Mouse (Mus musculus) kidney, embryonic 16.5 days (tissue): ENCODE data around the gene Mcat. TPM values are rescaled to one million over a fixed set of nuclear protein-coding genes. Genes with fewer than 3 reads are reported as not detected.
A peak's percentile ranks its signal among the peaks of the same experiment; 100 is the strongest.

Experiments
- ATAC-seq: fragments of 200-750 bp; cut with Nextera tagmentation; 2 replicates; pipeline ENCODE4 v1.8.0; 2017; ENCODE audit warnings: moderate TSS enrichment; ENCODE audit not compliant: low FRiP score, low TSS enrichment
- H3K27ac ChIP-seq: fragments of 300-500 bp; sonication (generic); 2 replicates; pipeline ENCODE4 v1.5.1; 2014; ENCODE audit warnings: low read length
- H3K27me3 ChIP-seq: fragments of 300-500 bp; sonication (generic); 2 replicates; pipeline ENCODE4 v1.6.1; 2014; ENCODE audit warnings: low read length, control low read depth, mixed read lengths; ENCODE audit not compliant: insufficient read depth
- H3K36me3 ChIP-seq: fragments of 300-500 bp; sonication (generic); 2 replicates; pipeline ENCODE4 v1.6.1; 2014; ENCODE audit warnings: low read length, control low read depth, mixed read lengths; ENCODE audit not compliant: insufficient read depth
- H3K4me1 ChIP-seq: fragments of 300-500 bp; sonication (generic); 2 replicates; pipeline ENCODE4 v1.6.1; 2014; ENCODE audit warnings: low read length, control low read depth, mixed read lengths; ENCODE audit not compliant: insufficient read depth
- H3K4me2 ChIP-seq: fragments of 300-500 bp; sonication (generic); replicated peaks from 2 replicates; pipeline ENCODE4 v1.6.1; 2014; ENCODE audit warnings: low read depth, low read length
- H3K4me3 ChIP-seq: fragments of 300-500 bp; sonication (generic); 2 replicates; pipeline ENCODE4 v1.5.1; 2014; ENCODE audit warnings: mild to moderate bottlenecking, low read length
- H3K9ac ChIP-seq: fragments of 300-500 bp; sonication (generic); replicated peaks from 2 replicates; pipeline ENCODE4 v1.6.1; 2014; ENCODE audit warnings: low read length
- H3K9me3 ChIP-seq: fragments of 300-500 bp; sonication (generic); 2 replicates; pipeline ENCODE4 v1.6.1; 2016; ENCODE audit warnings: low read length, control low read depth
- WGBS: fragments of 180-500 bp; shearing (Covaris S2); extraction: QIAGEN DNeasy Blood & Tissue Kit; methylation state at CpG from one replicate; pipeline ENCODE4 v1.1.7; 2014; 5-methylcytosine and 5-hydroxymethylcytosine counted together
- polyA plus RNA-seq: library from polyadenylated mRNA; unstranded; fragments of >200 nt; fragmentation: Nextera tagmentation; extraction: Ambion mirVana; gene quantifications from 2 replicates; pipeline ENCODE4 v1.2.1, GENCODE M21; 2015

Mcat gene
- polyA plus RNA-seq, 1 experiment from 2014 or later, result 38.6 TPM

- WGBS, result 90% methylated on average over 8 of the region's 8 CpGs
- ATAC-seq, result no peak
- H3K9me3 ChIP-seq, result no peaks in the 10 kb centered on the region
- no peak overlapping the region for H3K4me3 ChIP-seq
- H3K9ac ChIP-seq, result no peak overlapping the region
- peaks cover 50% of the 10 kb centered on the region for H3K36me3 ChIP-seq
- H3K4me1 ChIP-seq, result no peaks in the 10 kb centered on the region
- H3K27ac ChIP-seq, result no peak overlapping the region
- H3K4me2 ChIP-seq, result no peak overlapping the region
- H3K27me3 ChIP-seq, result no peaks in the 10 kb centered on the region
Measured at GRCm38 (mm10) chr15:83547144-83547543, 16.4 kb downstream of the Mcat start.

GRCm38 (mm10) chr15:83546029-83546428 is 17.6 kb downstream of the Mcat start:
- WGBS, result 93% methylated on average over 7 of the region's 7 CpGs

GRCm38 (mm10) chr15:83541647-83542287 is 21.8 kb downstream of the Mcat start:
- no peaks in the 10 kb centered on the region for H3K9me3 ChIP-seq
- H3K4me2 ChIP-seq, result no peak overlapping the region
- no peak overlapping the region for H3K9ac ChIP-seq
- WGBS, result 86% methylated on average over 9 of the region's 9 CpGs
- no peak overlapping the region for H3K27ac ChIP-seq
- no peaks in the 10 kb centered on the region for H3K27me3 ChIP-seq
- no peak for ATAC-seq
- no peak overlapping the region for H3K4me3 ChIP-seq
- peaks cover 7% of the 10 kb centered on the region; the same call in 1 of the 2 replicates for H3K36me3 ChIP-seq
- H3K4me1 ChIP-seq, result peaks cover 14% of the 10 kb centered on the region

More at GRCm38 (mm10) chr15:83546029-83546428, 17.6 kb downstream of the Mcat start:
- Histone ChIP-seq H3K27me3 (no peaks in the 10 kb centered on the region), H3K4me2 (no peak overlapping the region), H3K27ac (no peak overlapping the region), H3K4me1 (no peaks in the 10 kb centered on the region), H3K36me3 (peaks cover 47% of the 10 kb centered on the region), H3K9ac (no peak overlapping the region), H3K9me3 (no peaks in the 10 kb centered on the region), H3K4me3 (no peak overlapping the region)
- ATAC-seq, result no peak

DNA sequence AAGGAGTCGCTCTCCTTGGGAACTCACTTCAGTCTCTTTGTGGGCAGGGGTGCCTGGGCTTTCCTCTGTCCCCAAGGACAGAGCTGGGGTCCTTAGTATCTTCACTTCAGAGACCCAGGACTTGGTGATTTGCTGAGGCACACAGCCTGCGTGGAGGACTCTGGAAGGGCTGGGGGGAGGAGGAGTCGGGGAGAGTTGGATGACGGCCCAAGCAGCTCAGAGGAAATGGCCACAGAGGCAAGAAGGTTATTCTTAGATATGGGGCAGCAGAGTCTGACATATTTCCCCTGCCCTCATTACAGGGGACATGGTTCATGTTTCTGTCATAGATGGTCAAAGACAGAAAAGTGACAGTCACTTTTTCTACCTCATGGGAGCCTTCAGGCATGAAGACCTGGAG is 23.7 kb downstream of the Mcat start:
- ATAC-seq, result 0 out of 2 replicates have a peak, but pooled peaks have one; percentile 46
- H3K9ac ChIP-seq, result no peak overlapping the region
- H3K36me3 ChIP-seq, result no peaks in the 10 kb centered on the region
- 41% methylated on average over 4 of the region's 4 CpGs for WGBS
- H3K4me2 ChIP-seq, result no peak overlapping the region
- H3K27me3 ChIP-seq, result no peaks in the 10 kb centered on the region
- H3K4me1 ChIP-seq, result peaks cover 14% of the 10 kb centered on the region
- H3K27ac ChIP-seq, result no peak overlapping the region
- H3K9me3 ChIP-seq, result no peaks in the 10 kb centered on the region
- H3K4me3 ChIP-seq, result no peak overlapping the region

GRCm38 (mm10) chr15:83538855-83539254 is 24.7 kb downstream of the Mcat start:
- Histone ChIP-seq H3K36me3 (no peaks in the 10 kb centered on the region), H3K9ac (no peak overlapping the region), H3K9me3 (no peaks in the 10 kb centered on the region), H3K4me2 (no peak overlapping the region), H3K4me1 (peaks cover 14% of the 10 kb centered on the region), H3K4me3 (no peak overlapping the region), H3K27me3 (no peaks in the 10 kb centered on the region), H3K27ac (no peak overlapping the region)
- no peak for ATAC-seq
- WGBS, result 100% methylated on average over 2 of the region's 2 CpGs

GRCm38 (mm10) chr15:83535890-83536231 is 27.7 kb downstream of the Mcat start:
- Histone ChIP-seq H3K9me3 (no peaks in the 10 kb centered on the region), H3K36me3 (no peaks in the 10 kb centered on the region), H3K4me3 (no peak overlapping the region), H3K4me1 (peaks cover 15% of the 10 kb centered on the region), H3K9ac (no peak overlapping the region), H3K27me3 (no peaks in the 10 kb centered on the region), H3K27ac (no peak overlapping the region), H3K4me2 (no peak overlapping the region)
- whole genome bisulfite sequencing, result 67% methylated on average over 6 of the region's 6 CpGs
- no peak for ATAC-seq

- no peak overlapping the region for H3K27ac ChIP-seq
- no peak for ATAC-seq
Measured at GRCm38 (mm10) chr15:83534960-83535889, 28.4 kb downstream of the Mcat start.

DNA sequence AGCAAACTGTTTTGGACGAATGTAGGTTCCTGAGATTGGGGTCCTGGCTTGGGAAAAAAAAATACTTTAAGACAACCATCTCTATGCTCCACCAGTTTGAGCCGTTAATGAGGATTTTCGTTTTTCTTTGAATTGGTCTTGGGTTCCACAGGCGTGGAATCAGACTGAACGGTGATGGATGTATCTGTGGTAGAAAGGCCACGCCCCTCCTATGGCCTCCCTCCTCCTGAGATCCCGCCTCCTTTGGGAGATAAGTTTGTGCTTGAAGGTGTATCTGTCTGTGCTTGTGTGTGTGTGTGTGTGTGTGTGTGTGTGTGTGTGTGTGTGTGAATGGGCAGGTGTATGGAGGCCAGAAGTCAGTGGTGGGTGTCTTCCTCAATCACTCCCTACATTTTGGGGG is 31.0 kb downstream of the Mcat start:
- ATAC-seq, result no peak
- Histone ChIP-seq H3K4me2 (no peak overlapping the region), H3K9ac (no peak overlapping the region), H3K9me3 (no peaks in the 10 kb centered on the region), H3K36me3 (no peaks in the 10 kb centered on the region), H3K4me3 (no peak overlapping the region), H3K4me1 (peaks cover 25% of the 10 kb centered on the region), H3K27me3 (peaks cover 6% of the 10 kb centered on the region), H3K27ac (no peak overlapping the region)
- WGBS, result 71% methylated on average over 7 of the region's 7 CpGs

More at GRCm38 (mm10) chr15:83534960-83535889, 28.4 kb downstream of the Mcat start:
- no peaks in the 10 kb centered on the region for H3K27me3 ChIP-seq
- 0 out of 2 replicates have a peak overlapping the region, but pooled peaks have one; percentile 5 for H3K9ac ChIP-seq
- WGBS, result 70% methylated on average over 17 of the region's 17 CpGs
- no peaks in the 10 kb centered on the region for H3K9me3 ChIP-seq
- H3K36me3 ChIP-seq, result no peaks in the 10 kb centered on the region
- no peak overlapping the region for H3K4me2 ChIP-seq
- H3K4me3 ChIP-seq, result no peak overlapping the region
- H3K4me1 ChIP-seq, result peaks cover 18% of the 10 kb centered on the region

- Histone ChIP-seq H3K36me3 (no peaks in the 10 kb centered on the region), H3K9ac (no peak overlapping the region), H3K27ac (no peak overlapping the region), H3K9me3 (no peaks in the 10 kb centered on the region), H3K4me3 (no peak overlapping the region), H3K4me2 (no peak overlapping the region), H3K27me3 (peaks cover 11% of the 10 kb centered on the region), H3K4me1 (peaks cover 31% of the 10 kb centered on the region)
- no peak for ATAC-seq
- 84% methylated on average over 5 of the region's 5 CpGs for WGBS
Measured at GRCm38 (mm10) chr15:83531961-83532469, 31.6 kb downstream of the Mcat start.
